Mouse (Mus musculus) limb, embryonic 11.5 days (tissue): ENCODE measurements around the gene Clec4n. TPM values are rescaled to one million over a fixed set of nuclear protein-coding genes. Genes with fewer than 3 reads are reported as not detected.
"Not testable (repeated sequence)": the region's sequence is repeated elsewhere in the genome, so short reads cannot be mapped to it uniquely, and the experiment has no call there.

Experiments
- ATAC-seq: fragments of 200-750 bp; cut with Nextera tagmentation; 2 replicates; pipeline ENCODE4 v1.8.0; 2017; ENCODE audit warnings: low read depth; ENCODE audit not compliant: insufficient number of reproducible peaks, low FRiP score, low TSS enrichment
- DNase-seq: peaks from one replicate; pipeline ENCODE4 v3.0.0-alpha.2; 2015; ENCODE audit warnings: low spot score
- H3K27ac ChIP-seq: fragments of 300-500 bp; sonication (generic); replicated peaks from 2 replicates; pipeline ENCODE4 v1.5.1; 2014; ENCODE audit warnings: low read depth, mild to moderate bottlenecking, low read length
- H3K27me3 ChIP-seq: fragments of 300-500 bp; sonication (generic); 2 replicates; pipeline ENCODE4 v1.6.1; 2014; ENCODE audit warnings: mild to moderate bottlenecking, low read length, mixed read lengths; ENCODE audit not compliant: control insufficient read depth, insufficient read depth
- H3K36me3 ChIP-seq: fragments of 300-500 bp; sonication (generic); 2 replicates; pipeline ENCODE4 v1.6.1; 2014; ENCODE audit warnings: mild to moderate bottlenecking, low read length, moderate library complexity, mixed read lengths; ENCODE audit not compliant: control insufficient read depth, insufficient read depth
- H3K4me1 ChIP-seq: fragments of 300-500 bp; sonication (generic); 2 replicates; pipeline ENCODE4 v1.6.1; 2014; ENCODE audit warnings: low read length, mixed read lengths; ENCODE audit not compliant: control insufficient read depth, insufficient read depth
- H3K4me2 ChIP-seq: fragments of 300-500 bp; sonication (generic); 2 replicates; pipeline ENCODE4 v1.6.1; 2014; ENCODE audit warnings: low read depth, mild to moderate bottlenecking, moderate library complexity; ENCODE audit not compliant: severe bottlenecking
- H3K4me3 ChIP-seq: fragments of 300-500 bp; sonication (generic); 2 replicates; pipeline ENCODE4 v1.5.1; 2014; ENCODE audit warnings: low read depth, low read length
- H3K9ac ChIP-seq: fragments of 300-500 bp; sonication (generic); 2 replicates; pipeline ENCODE4 v1.6.1; 2014; ENCODE audit warnings: mild to moderate bottlenecking, low read length
- H3K9me3 ChIP-seq: fragments of 300-500 bp; sonication (generic); 2 replicates; pipeline ENCODE4 v1.6.1; 2016; ENCODE audit warnings: low read length; ENCODE audit not compliant: control insufficient read depth
- WGBS: fragments of 180-500 bp; shearing (Covaris S2); extraction: QIAGEN DNeasy Blood & Tissue Kit; methylation state at CpG from one replicate; pipeline ENCODE4 v1.1.7; 2014; 5-methylcytosine and 5-hydroxymethylcytosine counted together
- polyA plus RNA-seq: library from polyadenylated mRNA; unstranded; fragments of >200 nt; fragmentation: Nextera tagmentation; extraction: Ambion mirVana; gene quantifications from 2 replicates; pipeline ENCODE4 v1.2.1, GENCODE M21; 2014

The Clec4n gene
- polyA plus RNA-seq, result 0.17 and 0.28 TPM in 2 replicates

GRCm38 (mm10) chr6:123229644-123230043 lies at the start of gene Clec4n:
Clec4n (plus strand) TSS chr6:123229843.
- DNase-seq (no peak), ATAC-seq (no peak)
- WGBS, result 66% methylated on average over 3 of the region's 3 CpGs
- H3K27ac ChIP-seq, result no peak within 1 kb of the TSS
- no peak within 1 kb of the TSS for H3K9ac ChIP-seq
- no peaks in the 10 kb centered on the region for H3K9me3 ChIP-seq
- H3K4me2 ChIP-seq, result no peak within 1 kb of the TSS
- H3K36me3 ChIP-seq, result no peaks in the 10 kb centered on the region
- no peaks in the 10 kb centered on the region for H3K27me3 ChIP-seq
- H3K4me3 ChIP-seq, result no peak within 1 kb of the TSS
- no peaks in the 10 kb centered on the region for H3K4me1 ChIP-seq

DNA sequence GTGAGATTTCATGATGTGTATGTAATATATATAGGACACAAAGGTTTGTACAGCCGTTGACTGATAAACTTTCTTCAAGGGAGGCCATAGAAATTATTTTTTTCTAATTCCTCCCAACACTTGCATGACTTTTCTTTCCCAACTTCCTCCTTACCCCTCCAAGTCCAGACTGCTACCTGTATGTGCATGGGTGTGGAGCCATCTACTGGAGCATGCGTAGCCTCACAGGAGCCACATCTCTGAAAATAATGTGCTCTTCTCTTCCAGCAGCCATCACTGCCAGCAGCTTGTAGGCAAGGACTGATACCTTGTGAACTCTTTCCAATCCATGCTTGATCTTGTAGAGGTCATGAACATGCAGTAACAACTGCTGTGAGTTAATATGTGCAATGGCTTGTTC lies 44.8 kb upstream of the Clec4n start:
- not testable (repeated sequence) for H3K4me2 ChIP-seq, H3K4me1 ChIP-seq, H3K27me3 ChIP-seq, H3K9ac ChIP-seq, ATAC-seq, H3K4me3 ChIP-seq, DNase-seq, H3K9me3 ChIP-seq, H3K36me3 ChIP-seq, H3K27ac ChIP-seq
- WGBS, result 76% methylated on average over 2 of the region's 2 CpGs

GRCm38 (mm10) chr6:123207187-123208076 lies 22.2 kb upstream of the Clec4n start:
- no peak overlapping the region for H3K27ac ChIP-seq
- no peaks in the 10 kb centered on the region for H3K4me1 ChIP-seq
- no peak overlapping the region for H3K9ac ChIP-seq
- 84% methylated on average over 1 of the region's 1 CpGs for WGBS
- DNase-seq (no peak), ATAC-seq (no peak)
- no peak overlapping the region for H3K4me2 ChIP-seq
- H3K36me3 ChIP-seq, result no peaks in the 10 kb centered on the region
- no peak overlapping the region for H3K4me3 ChIP-seq
- no peaks in the 10 kb centered on the region for H3K9me3 ChIP-seq
- H3K27me3 ChIP-seq, result no peaks in the 10 kb centered on the region

DNA sequence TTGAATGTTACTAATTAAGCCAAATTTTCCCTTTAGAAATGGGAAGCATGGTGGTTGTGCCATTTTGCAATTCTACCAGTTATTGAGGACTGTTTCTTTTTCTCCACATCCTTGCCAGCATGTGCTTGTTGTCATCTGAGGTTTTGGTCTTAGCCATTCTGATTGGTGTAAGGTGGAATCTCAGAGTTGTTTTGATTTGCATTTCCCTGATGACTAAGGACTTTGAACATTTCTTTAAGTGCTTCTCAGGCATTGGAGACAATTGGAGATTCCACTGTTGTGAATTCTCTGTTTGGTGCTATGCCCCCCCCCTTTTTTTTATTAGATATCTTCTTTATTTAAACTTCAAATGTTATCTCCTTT lies 21.6 kb upstream of the Clec4n start:
- not testable (repeated sequence) for H3K4me2 ChIP-seq, H3K36me3 ChIP-seq, DNase-seq, ATAC-seq, H3K27ac ChIP-seq, H3K4me1 ChIP-seq, H3K9me3 ChIP-seq, H3K4me3 ChIP-seq, H3K27me3 ChIP-seq, H3K9ac ChIP-seq

- Histone ChIP-seq H3K4me2 (no peak overlapping the region), H3K27ac (no peak overlapping the region), H3K9ac (no peak overlapping the region), H3K36me3 (no peaks in the 10 kb centered on the region), H3K27me3 (no peaks in the 10 kb centered on the region), H3K9me3 (no peaks in the 10 kb centered on the region), H3K4me1 (no peaks in the 10 kb centered on the region), H3K4me3 (no peak overlapping the region)
- WGBS, result 81% methylated on average over 1 of the region's 1 CpGs
- DNase-seq, result no peak
- no peak for ATAC-seq
Observed at GRCm38 (mm10) chr6:123211726-123212125, 17.9 kb upstream of the Clec4n start.

GRCm38 (mm10) chr6:123227519-123228166 lies 2.0 kb upstream of the Clec4n start:
- no peaks in the 10 kb centered on the region for H3K4me1 ChIP-seq
- no peaks in the 10 kb centered on the region for H3K36me3 ChIP-seq
- no peaks in the 10 kb centered on the region for H3K9me3 ChIP-seq
- DNase-seq, result no peak
- no peaks in the 10 kb centered on the region for H3K27me3 ChIP-seq
- H3K4me3 ChIP-seq, result no peak overlapping the region
- no peak overlapping the region for H3K4me2 ChIP-seq
- no peak overlapping the region for H3K9ac ChIP-seq
- 68% methylated on average over 2 of the region's 2 CpGs for WGBS
- H3K27ac ChIP-seq, result no peak overlapping the region
- ATAC-seq, result no peak

DNA sequence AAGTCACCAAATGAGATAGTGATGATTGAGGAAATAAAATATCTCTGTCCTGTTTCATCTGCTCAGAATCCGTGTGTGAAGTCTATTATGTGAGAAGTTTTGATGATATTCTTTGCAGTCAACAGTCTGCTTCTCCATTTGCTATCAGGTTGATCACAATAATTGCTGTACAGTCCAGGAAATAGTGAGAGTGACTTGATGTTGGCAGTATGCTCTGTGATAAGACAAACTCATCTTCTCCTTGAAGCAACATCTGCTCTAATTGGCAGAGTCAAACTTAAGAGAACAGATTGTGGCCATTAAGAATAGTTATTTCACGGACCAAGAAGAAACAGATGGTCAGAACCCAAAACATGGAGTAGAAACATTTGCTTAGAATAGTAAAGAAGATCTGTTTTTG lies 1.5 kb downstream of the Clec4n start:
- no peaks in the 10 kb centered on the region for H3K9me3 ChIP-seq
- no peak overlapping the region for H3K27ac ChIP-seq
- no peak for ATAC-seq
- no peaks in the 10 kb centered on the region for H3K36me3 ChIP-seq
- no peak overlapping the region for H3K4me2 ChIP-seq
- no peaks in the 10 kb centered on the region for H3K4me1 ChIP-seq
- H3K4me3 ChIP-seq, result no peak overlapping the region
- 79% methylated on average over 2 of the region's 2 CpGs for WGBS
- no peak for DNase-seq
- no peaks in the 10 kb centered on the region for H3K27me3 ChIP-seq
- H3K9ac ChIP-seq, result no peak overlapping the region

DNA sequence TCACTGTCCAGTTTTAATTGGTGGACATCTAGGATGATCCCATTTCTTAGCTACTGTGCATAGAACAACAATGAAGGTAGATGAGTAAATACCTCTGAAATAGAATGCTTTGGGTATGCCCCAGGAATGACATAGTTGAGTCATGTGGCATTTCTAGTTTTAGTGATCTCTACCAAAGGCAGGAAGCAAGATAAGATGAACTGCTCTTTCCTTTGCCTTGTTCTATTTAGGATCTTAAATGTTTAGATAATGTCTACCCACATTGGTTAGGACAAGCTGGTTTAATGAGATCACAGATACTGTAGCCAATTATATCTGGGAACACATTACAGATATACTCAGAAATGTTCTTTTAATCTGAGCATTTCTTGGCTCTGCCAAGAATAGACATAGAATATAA lies 7.9 kb downstream of the Clec4n start:
- H3K4me3 ChIP-seq, result no peak overlapping the region
- no peaks in the 10 kb centered on the region for H3K9me3 ChIP-seq
- H3K27ac ChIP-seq, result no peak overlapping the region
- DNase-seq (no peak), ATAC-seq (no peak)
- H3K4me2 ChIP-seq, result no peak overlapping the region
- no peaks in the 10 kb centered on the region for H3K27me3 ChIP-seq
- no peak overlapping the region for H3K9ac ChIP-seq
- H3K36me3 ChIP-seq, result no peaks in the 10 kb centered on the region
- H3K4me1 ChIP-seq, result no peaks in the 10 kb centered on the region
